Mouse (Mus musculus): ENCODE data around the gene Adamts17.

Adamts17 gene

DNA sequence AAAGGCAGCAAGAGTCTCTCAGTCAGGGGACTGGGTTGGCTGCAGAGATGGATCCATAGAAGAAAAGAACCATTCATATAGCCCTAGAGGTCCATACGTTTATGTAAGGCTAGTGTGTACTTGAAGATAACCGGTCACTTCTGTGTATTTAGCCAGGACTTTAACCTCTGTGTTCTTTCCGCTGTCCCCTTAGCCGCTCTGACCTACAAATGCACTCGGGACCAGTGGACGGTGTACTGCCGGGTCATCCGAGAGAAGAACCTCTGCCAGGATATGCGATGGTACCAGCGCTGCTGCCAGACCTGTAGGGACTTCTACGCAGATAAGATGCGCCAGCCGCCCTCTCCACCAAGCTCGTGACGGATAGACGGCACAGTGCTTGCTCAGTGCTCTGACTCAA lies 310.2 kb downstream of the Adamts17 start:
- ATAC-seq (ENCODE audit: insufficient number of reproducible peaks, low FRiP score, low TSS enrichment): no peak

DNA sequence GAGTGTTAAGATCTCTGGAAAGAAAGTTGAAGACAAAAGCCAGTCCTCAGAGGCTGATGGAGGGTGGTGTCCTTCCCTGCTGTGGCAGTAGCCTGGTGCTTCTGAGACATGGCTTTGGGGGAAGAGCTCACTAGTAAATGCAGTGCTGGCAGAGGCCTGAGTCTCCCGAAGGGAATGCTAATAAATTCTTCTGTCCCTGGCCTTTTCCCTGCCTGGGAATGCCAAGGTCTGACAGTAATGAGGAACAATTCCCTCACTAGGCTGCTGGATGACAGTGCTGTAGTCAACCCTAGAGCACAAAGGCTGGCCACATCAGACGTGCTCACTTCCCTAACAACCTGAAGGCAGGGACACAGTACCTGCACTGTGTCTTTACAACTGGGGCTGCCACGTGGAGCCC lies 313.1 kb downstream of the Adamts17 start:
- no peak for ATAC-seq (ENCODE audit: insufficient number of reproducible peaks, low FRiP score, low TSS enrichment)

DNA sequence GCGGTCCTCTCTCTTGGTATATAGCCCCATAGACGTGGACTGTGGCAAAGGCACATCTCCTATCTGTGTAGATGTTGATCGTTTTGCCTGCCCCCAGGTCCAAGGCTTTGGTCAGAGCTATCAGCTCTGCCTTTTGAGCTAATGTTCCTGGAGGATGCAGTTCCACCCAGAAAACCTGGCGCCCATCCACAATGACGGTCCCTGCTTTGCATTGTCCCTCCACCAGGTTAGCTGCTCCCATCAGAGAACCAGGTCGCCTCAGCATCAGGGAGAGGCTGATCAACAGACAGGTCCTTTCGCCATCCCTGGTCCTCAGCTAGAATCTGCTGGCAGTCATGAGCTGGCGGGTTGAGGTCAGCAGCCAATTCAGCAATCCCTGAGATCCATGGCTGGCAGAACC lies 322.6 kb downstream of the Adamts17 start:
- ATAC-seq (ENCODE audit: insufficient number of reproducible peaks, low FRiP score, low TSS enrichment): no peak

DNA sequence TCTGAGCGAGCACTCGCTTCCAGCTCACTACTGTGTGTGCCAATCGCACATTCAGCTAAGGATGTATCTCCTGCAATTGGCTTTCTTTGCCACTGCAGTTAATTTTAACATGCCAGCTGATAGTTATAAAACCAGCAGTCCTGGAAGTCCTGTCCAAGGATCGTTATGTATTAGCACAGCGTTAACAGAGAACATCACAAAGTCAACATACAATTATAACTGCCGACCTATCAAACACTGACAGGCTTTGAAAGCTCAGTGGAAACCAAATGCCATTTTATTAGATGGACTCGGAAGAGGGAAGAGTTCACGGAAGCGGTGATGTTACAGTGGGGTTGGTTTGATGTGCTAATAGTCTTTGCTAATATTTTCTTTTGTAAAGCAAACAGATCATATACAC lies 328.8 kb downstream of the Adamts17 start:
- ATAC-seq (ENCODE audit: insufficient number of reproducible peaks, low FRiP score, low TSS enrichment): no peak

DNA sequence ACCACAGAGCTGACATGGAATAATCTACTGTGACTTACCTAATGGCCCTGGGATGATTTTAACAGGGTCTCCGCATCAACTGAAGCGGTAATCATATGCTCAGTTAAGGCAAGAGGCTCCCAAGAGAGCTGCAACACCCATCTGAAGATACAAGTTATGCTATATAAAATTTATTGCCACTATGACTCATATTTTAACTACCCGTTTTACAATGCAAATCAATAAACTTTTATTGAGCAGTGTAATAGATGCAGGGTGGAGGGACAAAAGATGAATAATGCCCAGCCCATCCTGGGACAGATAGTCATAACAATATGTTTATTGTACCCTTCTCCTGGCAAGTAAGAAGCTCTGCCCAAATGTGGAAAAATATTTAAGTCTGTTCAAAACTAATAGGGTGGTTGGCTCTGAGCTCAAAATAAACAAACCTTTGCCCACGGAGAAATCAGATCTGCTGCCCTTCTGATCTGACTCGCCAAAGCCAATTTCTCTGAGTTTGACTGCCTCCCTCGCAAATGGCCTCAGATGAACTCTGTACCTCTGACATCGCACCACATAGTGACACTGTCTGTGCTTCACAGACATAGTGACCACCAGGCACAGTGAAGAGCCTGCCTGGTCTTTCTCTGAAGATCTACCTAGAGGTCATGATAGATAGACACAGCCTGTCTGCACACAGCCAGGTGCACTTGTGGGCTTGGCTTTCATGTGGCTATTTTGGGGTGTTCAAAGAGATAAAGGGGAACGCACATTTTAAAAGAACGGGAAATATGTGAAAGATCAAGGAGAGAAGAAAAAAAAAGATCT lies 329.4 kb downstream of the Adamts17 start:
- ATAC-seq (ENCODE audit: insufficient number of reproducible peaks, low FRiP score, low TSS enrichment): no peak

- no peak for ATAC-seq (ENCODE audit: insufficient number of reproducible peaks, low FRiP score, low TSS enrichment)
These were observed 334.1 kb downstream of the Adamts17 start for GRCm38 (mm10) chr7:67173522-67174195.

DNA sequence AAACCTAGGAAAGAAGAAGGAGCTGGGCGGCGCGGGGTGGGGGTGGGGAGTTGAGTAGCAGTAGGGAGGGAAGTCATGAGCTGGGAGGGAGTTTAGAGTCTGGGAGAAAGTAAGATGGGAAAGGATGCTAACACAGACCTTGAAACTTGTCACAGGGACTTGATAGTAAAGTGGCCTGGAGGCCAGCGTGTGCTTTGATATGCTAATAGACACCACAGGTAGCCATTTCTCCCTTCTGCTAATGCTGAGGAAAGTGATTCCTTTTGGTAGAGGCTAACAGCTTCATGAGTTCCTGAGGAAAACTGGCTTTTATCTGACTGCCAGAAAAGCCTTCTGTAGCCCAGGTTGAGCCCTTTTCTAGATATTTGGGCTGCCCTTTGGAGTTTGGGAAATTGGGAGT lies 344.3 kb downstream of the Adamts17 start:
- ATAC-seq (ENCODE audit: insufficient number of reproducible peaks, low FRiP score, low TSS enrichment): no peak

- ATAC-seq (ENCODE audit: insufficient number of reproducible peaks, low FRiP score, low TSS enrichment): peak; percentile 74; the same call in 1 of the 2 replicates
These were observed 359.9 kb downstream of the Adamts17 start for GRCm38 (mm10) chr7:67199412-67199811.
